15 mouse cellular contexts compared by ENCODE assay signal in the genomic region with DNA sequence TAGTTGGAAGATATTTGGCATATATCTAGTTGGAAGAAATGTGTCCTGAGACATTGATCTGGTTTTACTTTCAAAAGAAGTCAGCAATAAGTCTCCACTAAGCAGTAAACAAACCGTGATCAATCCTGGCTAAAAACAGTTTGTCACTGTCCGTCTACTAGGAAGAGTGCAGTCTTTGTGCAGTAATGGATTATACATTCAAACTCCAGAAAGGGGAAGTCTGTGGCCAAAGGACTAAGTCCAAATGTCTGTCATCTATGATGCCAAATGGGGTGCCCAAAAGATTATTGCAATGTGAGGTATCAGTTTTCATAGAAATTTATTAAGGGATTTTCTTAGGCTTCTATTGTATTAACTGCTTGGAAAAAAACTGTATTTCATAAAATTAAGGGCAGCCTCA.
"Had no signal": no experiment of that assay in that cellular context is flagged by ENCODE, and none has a peak within 500 bp of the region (broad histone marks: within the 10 kb centered on the region; RNA-seq: fewer than 3 reads in every experiment).

No protein-coding gene starts in this region.

- DNase-seq: kidney, adult 18-20 months; kidney, postnatal 4 days; lung, adult 2 months; lung, postnatal 36 days; right cerebral cortex, adult 18-20 months; right cerebral cortex, postnatal 25 days; thymus, postnatal 14 days had no signal

- ATAC-seq: lung, postnatal 0 days; midbrain, embryonic 16.5 days had no signal

- H3K36me3 ChIP-seq: limb, embryonic 12.5 days; liver, embryonic 15.5 days; midbrain, embryonic 12.5 days; neural tube, embryonic 15.5 days had no signal

- H3K9me3 ChIP-seq: limb, embryonic 12.5 days; liver, embryonic 15.5 days; midbrain, embryonic 12.5 days; neural tube, embryonic 15.5 days had no signal

- H3K27me3 ChIP-seq: limb, embryonic 12.5 days; liver, embryonic 15.5 days; midbrain, embryonic 12.5 days; neural tube, embryonic 15.5 days had no signal

- H3K9ac ChIP-seq: limb, embryonic 12.5 days; liver, embryonic 15.5 days; midbrain, embryonic 12.5 days; neural tube, embryonic 15.5 days had no signal

- H3K4me2 ChIP-seq: limb, embryonic 12.5 days; liver, embryonic 11.5 days; liver, embryonic 15.5 days; midbrain, embryonic 12.5 days; neural tube, embryonic 15.5 days had no signal

- H3K4me3 ChIP-seq: layer of hippocampus, adult 2 months; limb, embryonic 12.5 days; liver, embryonic 15.5 days; midbrain, embryonic 12.5 days; neural tube, embryonic 15.5 days had no signal

- H3K27ac ChIP-seq: layer of hippocampus, adult 2 months; limb, embryonic 12.5 days; liver, embryonic 15.5 days; midbrain, embryonic 12.5 days; neural tube, embryonic 15.5 days had no signal

- H3K4me1 ChIP-seq: limb, embryonic 12.5 days; liver, embryonic 15.5 days; midbrain, embryonic 12.5 days; neural tube, embryonic 15.5 days had no signal
